24 mouse cellular contexts compared by ENCODE assay signal in genomic region chr2:118495024-118495423, GRCm38 (mm10). TPM values are rescaled to one million over a fixed set of nuclear protein-coding genes. Genes with fewer than 3 reads are reported as not detected.
DNase-seq lines count a peak whose midpoint lies in the region; ATAC-seq and TF ChIP-seq lines count a peak whose summit lies in the region.
"Had no signal": no experiment of that assay in that cellular context is flagged by ENCODE, and none has a peak within 500 bp of the region (broad histone marks: within the 10 kb centered on the region; RNA-seq: fewer than 3 reads in every experiment).

No protein-coding gene starts in this region.

- peaks cover 46% of the 10 kb centered on the region for H3K4me1 ChIP-seq in forebrain, embryonic 10.5 days
- H3K4me1 ChIP-seq in forebrain, embryonic 13.5 days, result peaks cover 15% of the 10 kb centered on the region; the same call in 1 of the 2 replicates
- H3K4me1 ChIP-seq in midbrain, embryonic 11.5 days (ENCODE audit: control insufficient read depth, insufficient read depth, low read length), result no peaks in the 10 kb centered on the region; the same call in 1 of the 2 replicates
- H3K4me1 ChIP-seq in midbrain, embryonic 13.5 days (replicated peaks), result peaks cover 18% of the 10 kb centered on the region
- peaks cover 17% of the 10 kb centered on the region for H3K4me1 ChIP-seq in lung, adult 2 months (ENCODE audit: control insufficient read depth, insufficient read depth, low read length)

- TF ChIP-seq POLR2A in lung, adult 2 months (IDR thresholded peaks at IDR 0.05; ENCODE audit: borderline replicate concordance, extremely low read depth, low read depth, low read length), result no peak

- H3K9me3 ChIP-seq in forebrain, embryonic 10.5 days, result no peaks in the 10 kb centered on the region
- no peaks in the 10 kb centered on the region for H3K9me3 ChIP-seq in forebrain, embryonic 13.5 days (replicated peaks)
- no peaks in the 10 kb centered on the region for H3K9me3 ChIP-seq in midbrain, embryonic 11.5 days (ENCODE audit: control insufficient read depth, low read length)
- no peaks in the 10 kb centered on the region for H3K9me3 ChIP-seq in midbrain, embryonic 13.5 days
- H3K9me3 ChIP-seq: forebrain, embryonic 15.5 days; limb, embryonic 12.5 days had no signal

- 76% methylated on average over 9 of the region's 9 CpGs for WGBS in forebrain, embryonic 10.5 days
- 79% methylated on average over 9 of the region's 9 CpGs for WGBS in forebrain, embryonic 13.5 days
- WGBS in midbrain, embryonic 11.5 days, result 80% methylated on average over 9 of the region's 9 CpGs
- 79% methylated on average over 9 of the region's 9 CpGs for WGBS in midbrain, embryonic 13.5 days
- 71% methylated on average over 9 of the region's 9 CpGs for WGBS in lung, adult 2 months

- no peaks in the 10 kb centered on the region for H3K36me3 ChIP-seq in forebrain, embryonic 10.5 days (replicated peaks)
- H3K36me3 ChIP-seq in forebrain, embryonic 13.5 days (ENCODE audit: poor library complexity, severe bottlenecking), result no peaks in the 10 kb centered on the region
- H3K36me3 ChIP-seq in midbrain, embryonic 11.5 days (ENCODE audit: control insufficient read depth, insufficient read depth, low read length), result no peaks in the 10 kb centered on the region
- no peaks in the 10 kb centered on the region for H3K36me3 ChIP-seq in midbrain, embryonic 13.5 days
- H3K36me3 ChIP-seq in splenic B cell, adult 2 months (ENCODE audit: control insufficient read depth, insufficient read depth, low read length, poor library complexity, severe bottlenecking), result no peaks in the 10 kb centered on the region
- H3K36me3 ChIP-seq: forebrain, embryonic 15.5 days; limb, embryonic 12.5 days had no signal

- H3K27ac ChIP-seq in forebrain, embryonic 10.5 days, result peak overlapping the region; percentile 31; the same call in 1 of the 2 replicates
- H3K27ac ChIP-seq in forebrain, embryonic 13.5 days, result no peak overlapping the region
- no peak overlapping the region for H3K27ac ChIP-seq in midbrain, embryonic 11.5 days (ENCODE audit: low read depth, low read length)
- no peak overlapping the region for H3K27ac ChIP-seq in midbrain, embryonic 13.5 days
- H3K27ac ChIP-seq: forebrain, embryonic 15.5 days; hindbrain, postnatal 0 days; limb, embryonic 12.5 days had no signal

- no peak for DNase-seq in forebrain, embryonic 10.5 days (ENCODE audit: extremely low spot score, low spot score)
- peak; percentile 39 for DNase-seq in midbrain, embryonic 11.5 days (ENCODE audit: low spot score, missing footprints)
- DNase-seq in splenic B cell, adult 2 months (ENCODE audit: low read depth, low spot score), result peak; percentile 40
- peak; percentile 79 for DNase-seq in thymus, postnatal 25 days
- no peak for DNase-seq in ovary, postnatal 36 days (ENCODE audit: low spot score)
- no peak for DNase-seq in lung, adult 2 months
- DNase-seq: adrenal gland, adult 2 months; cerebellum, adult 2 months; cerebellum, postnatal 25 days; embryo, embryonic 11 days; gastrocnemius, postnatal 10 days; heart, adult 11 months; kidney, adult 9 months; kidney, postnatal 14 days; lung, embryonic 14.5 days; lung, postnatal 4 days had no signal

- H3K4me2 ChIP-seq in forebrain, embryonic 13.5 days, result no peak overlapping the region
- no peak overlapping the region for H3K4me2 ChIP-seq in midbrain, embryonic 11.5 days
- no peak overlapping the region for H3K4me2 ChIP-seq in midbrain, embryonic 13.5 days (replicated peaks)
- H3K4me2 ChIP-seq: forebrain, embryonic 15.5 days; heart, embryonic 11.5 days; limb, embryonic 12.5 days; liver, embryonic 11.5 days; lung, embryonic 14.5 days had no signal

- no peak overlapping the region for H3K4me3 ChIP-seq in forebrain, embryonic 10.5 days
- no peak overlapping the region for H3K4me3 ChIP-seq in forebrain, embryonic 13.5 days
- no peak overlapping the region for H3K4me3 ChIP-seq in midbrain, embryonic 11.5 days (ENCODE audit: low read depth, low read length)
- no peak overlapping the region for H3K4me3 ChIP-seq in midbrain, embryonic 13.5 days (replicated peaks)
- no peak overlapping the region for H3K4me3 ChIP-seq in lung, adult 2 months (replicated peaks; ENCODE audit: extremely low read depth, low read depth, low read length)
- H3K4me3 ChIP-seq: forebrain, embryonic 15.5 days; limb, embryonic 12.5 days had no signal

- H3K9ac ChIP-seq in forebrain, embryonic 13.5 days, result no peak overlapping the region
- no peak overlapping the region for H3K9ac ChIP-seq in midbrain, embryonic 11.5 days (ENCODE audit: low read length)
- H3K9ac ChIP-seq in midbrain, embryonic 13.5 days (replicated peaks), result no peak overlapping the region
- H3K9ac ChIP-seq: forebrain, embryonic 15.5 days; limb, embryonic 12.5 days; lung, embryonic 14.5 days had no signal

- ATAC-seq in forebrain, embryonic 13.5 days, result no peak
- ATAC-seq in midbrain, embryonic 11.5 days (ENCODE audit: low FRiP score), result no peak
- no peak for ATAC-seq in midbrain, embryonic 13.5 days
- ATAC-seq: forebrain, embryonic 15.5 days; hindbrain, postnatal 0 days; intestine, embryonic 16.5 days had no signal

- H3K27me3 ChIP-seq in forebrain, embryonic 10.5 days (ENCODE audit: poor library complexity, severe bottlenecking), result peaks cover 13% of the 10 kb centered on the region; the same call in 1 of the 2 replicates
- no peaks in the 10 kb centered on the region for H3K27me3 ChIP-seq in forebrain, embryonic 13.5 days
- H3K27me3 ChIP-seq in midbrain, embryonic 11.5 days (ENCODE audit: control insufficient read depth, insufficient read depth, low read length), result no peaks in the 10 kb centered on the region
- 0 out of 2 replicates have a peak, but pooled peaks cover 3% of the 10 kb centered on the region for H3K27me3 ChIP-seq in midbrain, embryonic 13.5 days
- no peaks in the 10 kb centered on the region for H3K27me3 ChIP-seq in splenic B cell, adult 2 months (ENCODE audit: control insufficient read depth, insufficient read depth, low read length, poor library complexity, severe bottlenecking)
- H3K27me3 ChIP-seq: forebrain, embryonic 15.5 days; limb, embryonic 12.5 days had no signal

- TF ChIP-seq CTCF in lung, adult 2 months (IDR thresholded peaks at IDR 0.05; ENCODE audit: insufficient read depth, low read length), result no peak

RNA-seq across cellular contexts. Expression of gene Srp14, which starts 15.5 kb away (rescaled TPM):
- polyA plus RNA-seq in forebrain, embryonic 10.5 days (2016; fragmentation: Nextera tagmentation; extraction: Ambion mirVana), result 238 and 240 TPM in 2 replicates
- polyA plus RNA-seq in forebrain, embryonic 13.5 days (2015; fragmentation: Nextera tagmentation; extraction: Ambion mirVana), result 336 and 347 TPM in 2 replicates
- 281 and 293 TPM in 2 replicates for polyA plus RNA-seq in midbrain, embryonic 11.5 days (2014; fragmentation: Nextera tagmentation; extraction: Ambion mirVana)
- polyA plus RNA-seq in midbrain, embryonic 13.5 days (2015; fragmentation: Nextera tagmentation; extraction: Ambion mirVana), result 353 and 358 TPM in 2 replicates
- polyA plus RNA-seq in lung, adult 2 months (2012; rRNA removed), result 53.4 and 70.5 TPM in 2 replicates

RNA-seq across cellular contexts. Expression of gene Bmf, which starts 54.5 kb away (rescaled TPM):
- polyA plus RNA-seq in forebrain, embryonic 10.5 days (2016; fragmentation: Nextera tagmentation; extraction: Ambion mirVana), result 3.8 and 4.5 TPM in 2 replicates
- 1.6 and 2.8 TPM in 2 replicates for polyA plus RNA-seq in forebrain, embryonic 13.5 days (2015; fragmentation: Nextera tagmentation; extraction: Ambion mirVana)
- 1.8 and 2.8 TPM in 2 replicates for polyA plus RNA-seq in midbrain, embryonic 11.5 days (2014; fragmentation: Nextera tagmentation; extraction: Ambion mirVana)
- 4.0 and 4.7 TPM in 2 replicates for polyA plus RNA-seq in midbrain, embryonic 13.5 days (2015; fragmentation: Nextera tagmentation; extraction: Ambion mirVana)
- 31.5 and 35.9 TPM in 2 replicates for polyA plus RNA-seq in lung, adult 2 months (2012; rRNA removed)

Comparison
In these comparisons a context has a peak if more than half of its experiments do, and no peak if none do; other contexts are left out.
1. DNase-seq: peak in midbrain, embryonic 11.5 days (single experiment), splenic B cell, adult 2 months (single experiment) and thymus, postnatal 25 days (single experiment); none in forebrain, embryonic 10.5 days (single experiment), ovary, postnatal 36 days (single experiment) and lung, adult 2 months (single experiment).